Mouse (Mus musculus) lung, postnatal 0 days (tissue): ENCODE measurements around the gene Ggnbp2.

Source experiments
- CTCF ChIP-seq: IDR thresholded peaks from 2 replicates; pipeline ENCODE4 v1.5.1; 2016; ENCODE audit warnings: antibody characterized with exemption, mild to moderate bottlenecking
- EP300 ChIP-seq: IDR thresholded peaks from 2 replicates; pipeline ENCODE4 v1.6.1; 2016; ENCODE audit warnings: antibody characterized with exemption, mild to moderate bottlenecking, control low read depth

DNA sequence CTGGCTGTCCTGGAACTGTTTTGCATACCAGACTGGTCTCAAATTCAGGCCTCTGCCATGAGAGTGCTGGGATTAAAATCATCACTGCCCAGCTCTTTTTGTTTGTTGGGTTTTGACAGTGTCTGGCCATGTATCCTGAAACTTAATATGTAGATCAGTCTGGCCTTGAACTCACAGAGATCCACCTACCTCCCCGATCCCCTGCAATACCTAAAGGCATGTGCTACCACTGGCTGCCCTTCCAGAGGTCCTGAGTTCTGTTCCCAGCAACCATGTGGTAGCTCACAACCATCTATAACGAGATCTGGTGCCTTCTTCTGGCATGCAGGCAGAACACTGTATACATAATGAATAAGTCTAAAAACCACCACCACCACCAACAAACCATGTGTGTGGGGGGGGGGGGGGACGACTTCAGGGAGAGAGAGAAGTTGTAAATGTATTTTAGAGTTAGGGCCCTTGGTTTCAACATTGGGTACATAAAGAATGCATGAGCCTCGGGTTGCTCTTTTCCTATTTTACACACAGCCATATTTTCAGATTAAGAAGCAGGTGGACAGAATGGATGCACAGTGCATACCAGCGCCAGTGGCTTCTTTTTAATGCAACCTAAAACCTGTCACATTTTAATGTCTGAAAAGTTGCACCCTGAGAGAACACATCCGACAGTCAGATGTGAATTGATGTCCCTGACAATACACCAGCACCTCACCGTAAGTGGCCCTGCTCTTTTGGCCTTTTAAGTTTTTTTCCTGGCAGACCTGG, 8.6 kb upstream of the Ggnbp2 start:
- TF ChIP-seq CTCF (no peak), EP300 (no peak)
